Mouse (Mus musculus) liver, adult 2 months (tissue): ENCODE measurements at regions not wholly inside any gene's neighbourhood (a gene's known extent, or its start where the extent isn't known, plus 50 kb on each side); places are given as distances from the start of the nearest gene placed in this dataset.

Experiments used
- CTCF ChIP-seq: fragments of 200-500 bp; IDR thresholded peaks from 2 replicates; pipeline ENCODE4 v1.5.1; 2011; ENCODE audit warnings: low read depth, low read length, control low read depth
- POLR2A ChIP-seq: fragments of 200-500 bp; IDR thresholded peaks from 2 replicates; pipeline ENCODE4 v1.6.1; 2011; ENCODE audit warnings: low read length, control low read depth; ENCODE audit not compliant: insufficient read depth; ENCODE audit errors: extremely low read depth

- TF ChIP-seq CTCF, result no peak
- TF ChIP-seq POLR2A, result no peak
Observed at GRCm38 (mm10) chr12:71624076-71624475, 206.8 kb upstream of the Daam1 start.
